In the genomic region with DNA sequence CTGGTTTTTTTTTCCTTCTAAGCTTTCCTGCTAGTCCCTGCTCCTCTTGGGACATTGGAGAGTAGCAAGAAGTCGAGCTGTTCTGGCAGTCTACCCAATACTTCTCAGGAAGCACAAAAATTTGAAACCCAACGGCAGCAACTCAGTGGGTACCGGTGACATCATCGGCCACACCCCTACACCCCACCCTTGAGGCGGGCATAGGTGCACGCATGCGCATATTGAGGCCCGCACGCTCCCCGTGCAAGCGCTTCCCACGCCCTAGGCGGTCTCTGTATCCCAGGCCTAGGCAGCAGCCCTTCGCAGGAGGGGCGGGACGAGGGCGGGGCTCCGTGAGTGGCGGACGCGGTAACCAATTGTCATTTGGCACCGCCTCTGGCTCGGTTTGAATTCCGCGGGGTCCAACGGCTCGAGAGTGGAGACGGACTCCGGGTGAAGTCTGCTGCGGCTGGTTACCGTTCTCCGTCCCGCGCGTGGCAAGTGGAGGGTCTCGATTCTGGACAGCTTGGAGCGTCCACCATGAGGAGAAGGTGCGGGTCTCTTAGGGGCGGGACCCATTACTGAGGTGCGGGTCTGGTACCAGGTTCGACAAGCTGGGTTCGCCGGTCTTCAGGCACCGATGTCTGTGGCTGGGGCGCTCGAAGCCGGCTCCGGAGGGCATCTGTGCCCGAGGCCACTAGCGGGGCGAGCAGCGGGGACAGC, we compare ENCODE assay signal across 8 mouse cellular contexts. TPM values are rescaled to one million over a fixed set of nuclear protein-coding genes. Genes with fewer than 3 reads are reported as not detected.
DNase-seq lines count a peak whose midpoint lies in the region; ATAC-seq lines count a peak whose summit lies in the region.

A gene (plus strand): TSS at position 389 of the 702 bp plus-strand sequence.

- peak; percentile 99 for ATAC-seq in hindbrain, embryonic 16.5 days

- H3K4me3 ChIP-seq in hindbrain, embryonic 16.5 days (ENCODE audit: low read length) = peak within 1 kb of the TSS; percentile 74
- peak within 1 kb of the TSS; percentile 59 for H3K4me3 ChIP-seq in macrophage (ENCODE audit: inconsistent target)

- under 1% methylated on average over 47 of the region's 52 CpGs for WGBS in hindbrain, embryonic 16.5 days
- WGBS in macrophage (ENCODE audit: missing documents) = under 1% methylated on average over 51 of the region's 52 CpGs

- H3K27me3 ChIP-seq in hindbrain, embryonic 16.5 days (replicated peaks; ENCODE audit: control insufficient read depth, insufficient read depth, low read length) = no peaks in the 10 kb centered on the region

- DNase-seq in WW6 (ENCODE audit: low read depth, low spot score) = peak; percentile 94
- DNase-seq in cerebellum, postnatal 4 days (ENCODE audit: low spot score in 2 of 2) = peak; percentile 98 to 99
- peak; percentile 98 for DNase-seq in gastrocnemius, adult 18-20 months (ENCODE audit: low spot score)
- DNase-seq in left cerebral cortex, adult 18-20 months (ENCODE audit: low spot score in 2 of 2) = peak; percentile 96 to 97
- DNase-seq in right cerebral cortex, adult 18-20 months = peak; percentile 98
- peak; percentile 92 for DNase-seq in urinary bladder, postnatal 10 days (ENCODE audit: low spot score)

- H3K27ac ChIP-seq in hindbrain, embryonic 16.5 days (ENCODE audit: low read depth, low read length) = peak within 1 kb of the TSS; percentile 61
- peak within 1 kb of the TSS; percentile 56 for H3K27ac ChIP-seq in macrophage

- peaks cover 42% of the 10 kb centered on the region for H3K79me2 ChIP-seq in macrophage (ENCODE audit: inconsistent target)

- peak within 1 kb of the TSS; percentile 67 for H3K9ac ChIP-seq in hindbrain, embryonic 16.5 days (ENCODE audit: low read depth, low read length)

- peaks cover 10% of the 10 kb centered on the region for H3K36me3 ChIP-seq in hindbrain, embryonic 16.5 days (ENCODE audit: control insufficient read depth, insufficient read depth, low read length)
- H3K36me3 ChIP-seq in macrophage (ENCODE audit: inconsistent target) = peaks cover 12% of the 10 kb centered on the region; the same call in 1 of the 2 replicates

- H3K4me2 ChIP-seq in hindbrain, embryonic 16.5 days (ENCODE audit: low read length) = peak within 1 kb of the TSS; percentile 97

- H3K9me3 ChIP-seq in hindbrain, embryonic 16.5 days (ENCODE audit: control insufficient read depth, low read length) = no peaks in the 10 kb centered on the region

- no peaks in the 10 kb centered on the region; the same call in none of the 2 replicates for H3K4me1 ChIP-seq in hindbrain, embryonic 16.5 days (ENCODE audit: control insufficient read depth, insufficient read depth, low read depth, low read length)

RNA-seq across cellular contexts. Expression of the gene that starts here (rescaled TPM):
- under 1 TPM in 1 of 2 experiments, not detected in 1; 0.19 TPM for total RNA-seq in gastrocnemius, adult 18-20 months (2021)
- polyA plus RNA-seq in hindbrain, embryonic 16.5 days (2015; fragmentation: Nextera tagmentation; extraction: Ambion mirVana) = 34.9 and 41.2 TPM in 2 replicates
- under 1 TPM; 0.75 to 0.93 TPM for total RNA-seq in left cerebral cortex, adult 18-20 months (2021)
- 10 to 100 TPM in 9 of 26 experiments, 1 to 10 TPM in 17; 1.1 to 56.5 (median 7.6) TPM for total RNA-seq in macrophage (2018; cell fraction: chromatin; rRNA removed)
- total RNA-seq in macrophage (2018; cell fraction: cytosol; rRNA removed) = 1 to 10 TPM; 1.5 to 9.8 (median 3.6) TPM
- total RNA-seq in macrophage (2018; cell fraction: nucleus; rRNA removed) = 10 to 100 TPM in 2 of 26 experiments, 1 to 10 TPM in 24; 1.3 to 27.8 (median 3.9) TPM
- 2.1 to 15.2 TPM (median 9.7 TPM) in 3 replicates for polyA plus RNA-seq in macrophage (2018)

Comparison
In these comparisons a context has a peak if more than half of its experiments do, and no peak if none do; other contexts are left out.
1. Peak in every context shown above with its lines: DNase-seq, ATAC-seq, H3K4me3 ChIP-seq and H3K27ac ChIP-seq.
2. Peak in DNase-seq in gastrocnemius, adult 18-20 months; RNA of the gene not detected or under 1 TPM.
3. Peak in DNase-seq in left cerebral cortex, adult 18-20 months; RNA of the gene not detected or under 1 TPM.